Mouse (Mus musculus): ENCODE results near the gene Arpp19. TPM values are rescaled to one million over a fixed set of nuclear protein-coding genes. Genes with fewer than 3 reads are reported as not detected.

The Arpp19 gene
- polyA plus RNA-seq, 1 experiment from 2014 or later, result 202 TPM

Other genes with a start within 250 kb of the Arpp19 start
- 2.6 and 3.5 TPM in 2 replicates for gene Onecut1, start 175.7 kb upstream of the Arpp19 start, polyA plus RNA-seq (2015; fragmentation: Nextera tagmentation; extraction: Ambion mirVana)
- gene Fam214a, start 84.7 kb upstream of the Arpp19 start, polyA plus RNA-seq (2015; fragmentation: Nextera tagmentation; extraction: Ambion mirVana), result 17.3 and 19.2 TPM in 2 replicates
- gene Myo5a, start 33.4 kb downstream of the Arpp19 start, polyA plus RNA-seq (2015; fragmentation: Nextera tagmentation; extraction: Ambion mirVana), result 29.5 and 35.6 TPM in 2 replicates
- gene Myo5c, start 194.4 kb downstream of the Arpp19 start, polyA plus RNA-seq (2015; fragmentation: Nextera tagmentation; extraction: Ambion mirVana), result 0.33 and 0.97 TPM in 2 replicates